Mouse (Mus musculus): Measurements from ENCODE around the gene Nmt1.

Nmt1 gene

GRCm38 (mm10) chr11:103078131-103078530 is 50.1 kb downstream of the Nmt1 start:
- no peak for DNase-seq (ENCODE audit: low spot score)

GRCm38 (mm10) chr11:103080323-103081091 is 52.5 kb downstream of the Nmt1 start:
- no peak for DNase-seq (ENCODE audit: low spot score)

- no peak for DNase-seq (ENCODE audit: low spot score)
Observed at GRCm38 (mm10) chr11:103081631-103082030, 53.6 kb downstream of the Nmt1 start.

- DNase-seq (ENCODE audit: low spot score), result no peak
Observed at GRCm38 (mm10) chr11:103093306-103093705, 65.3 kb downstream of the Nmt1 start.

GRCm38 (mm10) chr11:103093862-103094833 is 66.2 kb downstream of the Nmt1 start:
- peak; percentile 73 for DNase-seq (ENCODE audit: low spot score)

GRCm38 (mm10) chr11:103095107-103095670 is 67.2 kb downstream of the Nmt1 start:
- DNase-seq (ENCODE audit: low spot score), result no peak

GRCm38 (mm10) chr11:103095801-103096200 is 67.8 kb downstream of the Nmt1 start:
- no peak for DNase-seq (ENCODE audit: low spot score)

- DNase-seq (ENCODE audit: low spot score), result no peak
Observed at GRCm38 (mm10) chr11:103096979-103097894, 69.2 kb downstream of the Nmt1 start.

GRCm38 (mm10) chr11:103098531-103099190 is 70.7 kb downstream of the Nmt1 start:
- DNase-seq (ENCODE audit: low spot score), result no peak

- no peak for DNase-seq (ENCODE audit: low spot score)
Observed at GRCm38 (mm10) chr11:103099352-103099940, 71.5 kb downstream of the Nmt1 start.

GRCm38 (mm10) chr11:103100361-103100760 is 72.4 kb downstream of the Nmt1 start:
- no peak for DNase-seq (ENCODE audit: low spot score)

- DNase-seq (ENCODE audit: low spot score), result peak; percentile 87
Observed at GRCm38 (mm10) chr11:103101481-103101865, 73.5 kb downstream of the Nmt1 start, which contains the start of the genes Plcd3 and Acbd4. Plcd3 (minus strand) TSS chr11:103101658. Acbd4 (plus strand) TSS chr11:103101682.

- peak; percentile 79 for DNase-seq (ENCODE audit: low spot score)
Observed at GRCm38 (mm10) chr11:103101866-103102501, 74.0 kb downstream of the Nmt1 start.

GRCm38 (mm10) chr11:103102725-103103349 is 74.8 kb downstream of the Nmt1 start:
- DNase-seq (ENCODE audit: low spot score), result peak; percentile 98

GRCm38 (mm10) chr11:103103621-103104020 is 75.6 kb downstream of the Nmt1 start:
- no peak for DNase-seq (ENCODE audit: low spot score)

GRCm38 (mm10) chr11:103104469-103104868 is 76.5 kb downstream of the Nmt1 start:
- no peak for DNase-seq (ENCODE audit: low spot score)

- DNase-seq (ENCODE audit: low spot score), result peak; percentile 77
Observed at GRCm38 (mm10) chr11:103105180-103105725, 77.3 kb downstream of the Nmt1 start.

- DNase-seq (ENCODE audit: low spot score), result no peak
Observed at GRCm38 (mm10) chr11:103105810-103106209, 77.8 kb downstream of the Nmt1 start.

GRCm38 (mm10) chr11:103106386-103106785 is 78.4 kb downstream of the Nmt1 start:
- DNase-seq (ENCODE audit: low spot score), result no peak

All from adipocyte (in vitro differentiated cells).